Mouse (Mus musculus) E14TG2a.4 (cell line): ENCODE measurements around the gene Pigr.

Experiments used
- H3K27me3 ChIP-seq: 2 replicates; pipeline ENCODE4 v1.6.1; 2014; ENCODE audit warnings: low read length, control low read depth; ENCODE audit not compliant: insufficient read depth
- H3K36me3 ChIP-seq: 2 replicates; pipeline ENCODE4 v1.6.1; 2014; ENCODE audit warnings: low read length, control low read depth; ENCODE audit not compliant: insufficient read depth
- H3K4me1 ChIP-seq: replicated peaks from 2 replicates; pipeline ENCODE4 v1.6.1; 2014; ENCODE audit warnings: low read depth, low read length, control low read depth
- H3K4me3 ChIP-seq: replicated peaks from 2 replicates; pipeline ENCODE4 v1.5.1; 2014; ENCODE audit warnings: mild to moderate bottlenecking, low read length
- H3K9me3 ChIP-seq: 2 replicates; pipeline ENCODE4 v1.6.1; 2014; ENCODE audit warnings: low read length, control low read depth
- CTCF ChIP-seq: conservative IDR thresholded peaks from 2 replicates; pipeline ENCODE4 v1.5.1; 2014; ENCODE audit warnings: low read length
- NANOG ChIP-seq: IDR thresholded peaks from 2 replicates; pipeline ENCODE4 v1.6.1; 2014; ENCODE audit warnings: borderline replicate concordance, low read length, mixed read lengths
- POU5F1 ChIP-seq: IDR thresholded peaks from 2 replicates; pipeline ENCODE4 v1.6.1; 2014; ENCODE audit warnings: low read length, borderline replicate concordance

Gene Pigr

DNA sequence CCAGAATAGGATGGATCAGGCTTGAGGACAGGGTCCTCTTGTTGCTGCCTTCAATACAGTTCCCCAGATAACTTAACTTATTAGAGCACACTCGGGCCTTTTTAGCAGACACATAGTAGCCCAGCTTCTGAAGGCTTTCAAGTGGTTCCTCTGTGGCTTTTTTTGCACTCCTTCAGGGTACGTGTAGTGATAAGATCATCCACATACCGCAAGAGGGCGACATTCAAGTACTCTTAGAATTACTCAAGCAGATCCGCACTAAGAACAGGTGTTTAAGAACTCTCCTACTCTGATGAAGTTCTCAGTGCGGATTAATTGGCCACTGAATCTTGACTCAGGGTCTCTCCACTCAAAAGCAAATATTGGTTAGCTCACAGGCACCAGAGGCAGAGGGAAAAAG is 11.8 kb downstream of the Pigr start:
- Histone ChIP-seq H3K36me3 (no peaks in the 10 kb centered on the region), H3K4me1 (no peaks in the 10 kb centered on the region), H3K9me3 (peaks cover 21% of the 10 kb centered on the region), H3K27me3 (0 out of 2 replicates have a peak, but pooled peaks cover 4% of the 10 kb centered on the region), H3K4me3 (no peak overlapping the region)
- no peak for TF ChIP-seq NANOG
- TF ChIP-seq CTCF, result peak; percentile 19; the same call in 1 of the 2 replicates
- TF ChIP-seq POU5F1, result no peak

DNA sequence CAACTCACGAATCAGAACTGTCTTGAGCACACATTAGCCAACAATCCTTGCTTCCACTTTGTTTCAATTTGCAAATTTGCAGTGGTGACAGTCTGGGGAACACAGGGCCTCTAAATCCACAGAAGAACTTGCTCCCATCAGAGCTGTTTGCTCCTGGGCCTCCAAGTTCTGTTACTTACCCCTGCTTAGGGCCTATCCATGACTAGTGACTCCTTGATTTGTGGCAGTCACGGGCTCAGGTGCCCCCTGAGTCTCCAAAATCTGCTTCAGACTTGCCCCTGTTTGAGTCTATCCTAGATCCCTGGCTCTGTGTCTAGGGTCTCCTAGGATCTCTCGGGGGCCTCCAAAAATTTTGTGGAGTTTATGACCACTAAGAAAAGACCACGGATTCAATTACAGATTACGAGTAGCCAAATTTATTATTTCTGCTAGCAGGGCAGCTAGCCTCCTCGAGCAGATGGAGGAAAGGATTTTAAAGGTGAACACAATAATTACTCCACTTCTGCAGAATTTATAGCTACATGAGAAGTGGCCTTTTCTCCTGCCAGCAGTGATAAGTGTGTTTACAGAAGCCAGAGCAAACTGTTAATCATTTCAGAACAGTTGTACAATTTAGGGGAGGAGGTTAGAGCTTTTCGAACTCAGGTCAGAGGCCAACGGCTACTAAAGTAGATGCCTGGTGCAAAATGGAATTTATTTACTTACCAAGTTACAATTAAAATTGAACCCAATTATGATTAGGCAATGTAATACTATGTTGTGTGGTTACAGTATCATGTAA is 14.3 kb downstream of the Pigr start:
- H3K4me3 ChIP-seq, result no peak overlapping the region
- H3K27me3 ChIP-seq, result 0 out of 2 replicates have a peak, but pooled peaks cover 4% of the 10 kb centered on the region
- TF ChIP-seq POU5F1, result no peak
- H3K4me1 ChIP-seq, result no peaks in the 10 kb centered on the region
- H3K36me3 ChIP-seq, result no peaks in the 10 kb centered on the region
- peaks cover 21% of the 10 kb centered on the region for H3K9me3 ChIP-seq

DNA sequence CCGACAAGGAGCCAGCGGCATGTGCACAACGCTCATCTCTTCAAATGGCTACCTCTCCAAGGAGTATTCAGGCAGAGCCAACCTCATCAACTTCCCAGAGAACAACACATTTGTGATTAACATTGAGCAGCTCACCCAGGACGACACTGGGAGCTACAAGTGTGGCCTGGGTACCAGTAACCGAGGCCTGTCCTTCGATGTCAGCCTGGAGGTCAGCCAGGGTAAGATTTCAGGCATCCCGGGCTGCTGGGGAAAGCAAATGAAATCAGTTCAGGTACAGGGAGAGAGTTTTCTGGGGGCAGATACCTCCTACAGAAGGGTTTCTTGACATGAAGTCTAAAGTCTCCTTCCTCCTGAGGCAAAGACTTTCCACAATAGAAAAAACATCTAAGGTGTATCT is 15.1 kb downstream of the Pigr start:
- Histone ChIP-seq H3K9me3 (peaks cover 21% of the 10 kb centered on the region), H3K4me3 (no peak overlapping the region), H3K27me3 (0 out of 2 replicates have a peak, but pooled peaks cover 4% of the 10 kb centered on the region), H3K36me3 (no peaks in the 10 kb centered on the region), H3K4me1 (no peaks in the 10 kb centered on the region)
- TF ChIP-seq NANOG (no peak), CTCF (no peak), POU5F1 (no peak)

DNA sequence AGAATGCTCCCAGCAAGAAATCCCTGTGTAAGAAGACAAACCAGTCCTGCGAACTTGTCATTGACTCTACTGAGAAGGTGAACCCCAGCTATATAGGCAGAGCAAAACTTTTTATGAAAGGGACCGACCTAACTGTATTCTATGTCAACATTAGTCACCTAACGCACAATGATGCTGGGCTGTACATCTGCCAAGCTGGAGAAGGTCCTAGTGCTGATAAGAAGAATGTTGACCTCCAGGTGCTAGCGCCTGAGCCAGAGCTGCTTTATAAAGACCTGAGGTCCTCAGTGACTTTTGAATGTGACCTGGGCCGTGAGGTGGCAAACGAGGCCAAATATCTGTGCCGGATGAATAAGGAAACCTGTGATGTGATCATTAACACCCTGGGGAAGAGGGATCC is 18.0 kb downstream of the Pigr start:
- no peaks in the 10 kb centered on the region for H3K4me1 ChIP-seq
- peaks cover 13% of the 10 kb centered on the region for H3K27me3 ChIP-seq
- no peak for TF ChIP-seq CTCF
- TF ChIP-seq NANOG, result no peak
- TF ChIP-seq POU5F1, result no peak
- H3K4me3 ChIP-seq, result no peak overlapping the region
- no peaks in the 10 kb centered on the region for H3K9me3 ChIP-seq
- no peaks in the 10 kb centered on the region for H3K36me3 ChIP-seq

GRCm38 (mm10) chr1:130849530-130850214 is 23.2 kb downstream of the Pigr start:
- Histone ChIP-seq H3K9me3 (no peaks in the 10 kb centered on the region), H3K4me1 (no peaks in the 10 kb centered on the region), H3K36me3 (no peaks in the 10 kb centered on the region), H3K4me3 (no peak overlapping the region), H3K27me3 (peaks cover 9% of the 10 kb centered on the region)
- TF ChIP-seq NANOG (no peak), POU5F1 (no peak), CTCF (no peak)

DNA sequence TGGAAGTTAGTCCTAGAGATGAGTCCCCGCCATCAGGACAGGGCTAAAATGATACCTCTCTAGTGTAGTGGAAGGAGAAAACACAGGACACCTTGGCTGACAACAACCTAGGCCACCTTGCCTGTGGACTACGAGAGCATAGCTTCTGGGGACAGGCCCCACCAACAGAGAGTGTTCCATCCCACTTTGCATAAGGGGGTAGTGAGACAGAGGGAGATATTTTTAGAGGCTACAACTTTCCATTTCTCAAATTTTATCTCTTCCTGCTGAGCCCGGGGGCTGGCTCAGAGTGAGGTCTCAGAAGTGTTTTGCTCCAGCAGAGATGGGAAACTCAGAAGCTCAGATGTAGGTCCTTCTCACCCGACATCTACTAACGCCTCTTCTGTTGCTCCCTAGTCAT is 23.9 kb downstream of the Pigr start:
- H3K4me1 ChIP-seq, result no peaks in the 10 kb centered on the region
- no peaks in the 10 kb centered on the region for H3K36me3 ChIP-seq
- no peak for TF ChIP-seq CTCF
- TF ChIP-seq NANOG, result no peak
- no peak for TF ChIP-seq POU5F1
- no peak overlapping the region for H3K4me3 ChIP-seq
- H3K27me3 ChIP-seq, result peaks cover 15% of the 10 kb centered on the region
- no peaks in the 10 kb centered on the region for H3K9me3 ChIP-seq

DNA sequence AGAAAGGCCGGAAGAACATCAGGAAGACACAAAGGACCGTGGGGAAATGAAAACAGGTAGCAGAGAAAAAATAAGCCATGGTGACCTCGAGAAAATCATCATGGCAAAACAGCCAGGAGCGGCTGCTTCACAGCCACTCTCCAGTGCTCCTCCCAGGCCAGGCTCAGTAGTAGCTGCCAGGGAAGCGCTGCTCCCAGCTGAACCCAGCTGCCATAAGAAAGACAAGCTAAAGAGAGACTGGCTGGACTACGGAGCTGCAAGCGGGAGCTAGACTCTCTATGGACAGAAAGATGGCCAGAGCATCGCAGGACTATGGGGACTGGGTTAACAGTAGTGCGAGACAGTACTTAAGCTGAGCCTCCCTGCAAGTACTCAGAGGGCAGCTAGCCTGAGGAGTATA is 28.3 kb downstream of the Pigr start:
- Histone ChIP-seq H3K4me3 (no peak overlapping the region), H3K9me3 (no peaks in the 10 kb centered on the region), H3K36me3 (no peaks in the 10 kb centered on the region), H3K27me3 (0 out of 2 replicates have a peak, but pooled peaks cover 6% of the 10 kb centered on the region), H3K4me1 (no peaks in the 10 kb centered on the region)
- no peak for TF ChIP-seq NANOG
- no peak for TF ChIP-seq CTCF
- TF ChIP-seq POU5F1, result no peak

GRCm38 (mm10) chr1:130855723-130856122 is 29.2 kb downstream of the Pigr start:
- TF ChIP-seq CTCF (no peak), NANOG (no peak), POU5F1 (no peak)
- H3K4me3 ChIP-seq, result no peak overlapping the region

GRCm38 (mm10) chr1:130857456-130857855 is 31.0 kb downstream of the Pigr start:
- no peaks in the 10 kb centered on the region for H3K9me3 ChIP-seq
- H3K36me3 ChIP-seq, result no peaks in the 10 kb centered on the region
- no peak overlapping the region for H3K4me3 ChIP-seq
- 0 out of 2 replicates have a peak, but pooled peaks cover 6% of the 10 kb centered on the region for H3K27me3 ChIP-seq
- TF ChIP-seq POU5F1 (no peak), CTCF (no peak), NANOG (no peak)
- H3K4me1 ChIP-seq, result no peaks in the 10 kb centered on the region

More at GRCm38 (mm10) chr1:130855723-130856122, 29.2 kb downstream of the Pigr start:
- Histone ChIP-seq H3K9me3 (no peaks in the 10 kb centered on the region), H3K27me3 (0 out of 2 replicates have a peak, but pooled peaks cover 6% of the 10 kb centered on the region), H3K36me3 (no peaks in the 10 kb centered on the region), H3K4me1 (no peaks in the 10 kb centered on the region)
